Mouse (Mus musculus) liver (tissue): ENCODE measurements around the gene Nek9.

Experiments
- DNase-seq: peaks from one replicate; pipeline ENCODE4 v3.0.0-alpha.2; 2020; ENCODE audit warnings: mixed read lengths

Gene Nek9

DNA sequence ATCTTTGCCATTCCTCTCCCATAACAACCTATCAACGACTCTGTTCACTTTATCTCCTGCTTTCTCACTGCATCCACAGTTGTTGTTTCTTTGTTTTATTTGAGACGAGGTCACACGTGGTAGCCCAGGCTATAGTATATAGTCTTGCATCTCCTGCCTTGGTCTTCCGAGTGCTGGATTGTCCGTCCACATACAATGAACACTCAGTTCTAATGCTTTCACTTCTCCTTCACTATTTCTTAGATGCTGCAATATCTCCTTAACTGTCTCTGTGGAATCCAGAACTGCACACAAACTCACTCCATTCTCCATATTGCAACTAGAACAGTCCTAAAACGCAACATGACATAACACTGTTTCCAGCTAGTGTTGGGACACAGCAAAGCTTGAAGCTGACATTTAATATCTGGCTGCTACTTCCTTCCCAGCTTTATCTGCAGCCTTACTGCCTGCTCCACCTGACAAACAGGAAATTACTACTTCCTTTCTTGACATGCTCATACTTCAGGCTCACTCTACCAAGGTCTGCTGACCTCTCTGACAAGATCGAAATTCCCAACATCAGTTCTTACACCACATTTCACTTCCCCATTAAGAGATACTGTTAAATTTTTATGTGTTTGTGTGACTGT lies 82.0 kb downstream of the Nek9 start:
- no peak for DNase-seq

DNA sequence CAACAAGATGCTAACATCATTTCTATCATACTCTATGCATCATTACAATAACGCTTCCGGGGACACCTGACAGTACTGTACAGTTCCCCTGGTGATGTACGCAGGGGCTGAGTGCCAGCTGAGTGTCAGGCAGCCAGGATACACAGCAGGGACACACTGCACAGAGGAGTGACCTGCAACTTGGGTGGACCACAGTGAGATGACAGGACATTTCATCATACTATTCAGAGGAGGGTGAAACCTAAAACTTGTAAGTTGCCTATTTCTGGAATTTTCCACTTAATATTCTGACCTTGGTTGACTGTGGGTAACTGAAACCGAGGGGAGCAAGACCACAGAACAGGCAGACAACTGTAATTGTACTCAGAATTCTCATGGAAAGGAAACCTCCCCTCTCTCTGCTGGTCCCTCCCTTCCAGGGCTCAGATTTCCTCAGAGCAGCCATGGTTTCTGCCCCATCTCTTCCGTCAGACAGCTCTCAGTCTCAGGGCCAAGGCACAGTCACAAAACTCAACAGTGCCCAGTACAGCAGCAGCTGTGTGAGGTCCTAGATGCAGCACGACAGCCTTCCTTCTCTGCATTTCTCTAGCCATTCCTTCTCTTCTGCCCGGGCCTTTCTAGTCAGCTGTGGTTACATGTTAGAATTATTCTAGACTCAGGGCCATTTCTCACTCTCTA lies 82.9 kb downstream of the Nek9 start:
- no peak for DNase-seq

DNA sequence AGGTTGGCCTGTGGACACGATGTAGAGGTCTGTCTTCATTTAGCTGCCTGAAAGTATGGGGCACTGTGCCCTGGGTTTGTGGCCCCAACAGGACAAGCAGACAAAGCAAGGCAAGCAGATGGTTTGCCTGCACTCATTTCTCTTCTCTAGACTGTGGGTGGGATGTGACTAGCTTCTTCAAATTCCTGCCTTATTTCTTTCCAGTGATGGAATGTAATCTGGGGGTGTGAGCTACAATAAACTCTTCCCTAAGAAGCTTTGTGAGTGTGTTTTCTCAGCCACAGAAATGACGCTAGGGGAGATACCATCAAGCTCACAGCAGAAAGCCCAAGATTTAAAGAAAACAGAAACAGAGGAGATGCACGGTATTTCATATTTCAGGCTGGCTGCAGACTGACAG lies 87.1 kb downstream of the Nek9 start:
- DNase-seq: no peak
